Mouse (Mus musculus): ENCODE results near the gene Abcf3. TPM values are rescaled to one million over a fixed set of nuclear protein-coding genes. Genes with fewer than 3 reads are reported as not detected.

Abcf3 gene
- polyA plus RNA-seq, 1 experiment from 2014 or later: 79.1 TPM

DNA sequence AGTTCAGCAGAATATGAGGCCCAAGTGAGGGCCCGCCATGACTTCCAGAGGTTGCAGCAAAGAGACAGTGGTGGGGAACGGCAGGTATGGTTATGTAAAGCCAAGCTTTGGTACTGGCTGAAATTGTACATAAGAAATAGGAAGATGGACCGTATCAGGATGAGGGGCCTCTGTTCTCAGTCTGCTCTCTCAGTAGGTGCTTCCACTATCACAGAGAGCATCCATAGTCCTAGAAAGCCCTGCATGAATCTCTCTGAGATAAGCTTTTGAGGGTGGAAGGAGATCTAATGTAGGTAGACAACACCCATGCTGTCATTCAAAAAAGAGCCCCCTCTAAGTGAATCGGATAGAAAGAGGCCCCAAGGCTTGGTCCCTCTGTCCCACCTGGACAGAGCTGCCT is 47.4 kb downstream of the Abcf3 start:
- no peak overlapping the region for H3K27ac ChIP-seq
- H3K4me2 ChIP-seq (replicated peaks): no peak overlapping the region
- no peaks in the 10 kb centered on the region for H3K36me3 ChIP-seq

DNA sequence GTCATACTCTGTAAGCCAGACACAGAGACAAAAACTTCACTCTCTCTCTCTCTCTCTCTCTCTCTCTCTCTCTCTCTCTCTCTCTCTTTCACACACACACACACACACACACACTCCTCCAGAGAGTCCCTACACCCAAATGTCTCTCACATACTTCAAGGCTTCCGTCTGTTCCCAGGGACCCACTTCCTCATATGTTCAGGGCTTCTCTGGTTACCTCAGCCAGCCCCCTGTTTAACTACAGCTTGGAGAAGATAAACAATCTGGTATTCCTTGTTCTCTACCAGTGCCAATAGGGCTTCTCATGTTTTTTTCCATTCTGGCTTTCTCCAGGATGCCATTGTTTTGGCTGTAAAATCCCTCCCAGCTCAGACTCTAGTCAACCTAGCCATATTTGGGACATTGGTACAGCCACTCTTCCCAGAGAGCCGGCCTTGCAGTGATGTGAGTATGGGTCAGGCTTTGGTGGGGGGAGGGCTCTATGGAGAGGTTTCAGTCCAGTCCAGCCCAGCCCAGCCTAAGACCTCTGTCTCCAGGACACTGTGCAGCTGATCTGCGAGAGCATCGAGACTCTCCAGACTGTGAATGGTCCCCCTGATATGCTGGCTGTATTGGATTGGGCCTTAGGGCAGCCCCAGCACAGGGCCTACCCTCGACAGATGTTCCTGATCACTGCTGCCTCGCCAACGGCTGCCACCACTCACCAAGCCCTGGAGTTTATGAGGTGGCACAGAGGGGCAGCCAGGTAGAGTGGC is 48.5 kb downstream of the Abcf3 start:
- 53% methylated on average over 7 of the region's 7 CpGs for WGBS
- no peak for ATAC-seq (ENCODE audit: insufficient number of reproducible peaks, insufficient read depth, low FRiP score, low TSS enrichment)
- Histone ChIP-seq H3K4me3 (no peak overlapping the region), H3K27ac (no peak overlapping the region), H3K9ac (no peak overlapping the region), H3K9me3 (no peaks in the 10 kb centered on the region), H3K4me2 (replicated peaks) (no peak overlapping the region), H3K4me1 (no peaks in the 10 kb centered on the region), H3K36me3 (no peaks in the 10 kb centered on the region), H3K27me3 (peaks cover 37% of the 10 kb centered on the region)

More for the DNA sequence above, 47.4 kb downstream of the Abcf3 start:
- H3K4me1 ChIP-seq: peaks cover 3% of the 10 kb centered on the region
- no peak overlapping the region for H3K4me3 ChIP-seq
- H3K27me3 ChIP-seq: peaks cover 48% of the 10 kb centered on the region
- no peak for ATAC-seq (ENCODE audit: insufficient number of reproducible peaks, insufficient read depth, low FRiP score, low TSS enrichment)
- WGBS: 82% methylated on average over 4 of the region's 4 CpGs
- H3K9ac ChIP-seq: no peak overlapping the region
- H3K9me3 ChIP-seq: no peaks in the 10 kb centered on the region

GRCm38 (mm10) chr16:20600511-20600910 is 52.1 kb downstream of the Abcf3 start:
- Histone ChIP-seq H3K27me3 (peaks cover 7% of the 10 kb centered on the region; the same call in 1 of the 2 replicates), H3K27ac (no peak overlapping the region), H3K4me2 (replicated peaks) (no peak overlapping the region), H3K4me1 (no peaks in the 10 kb centered on the region), H3K36me3 (peaks cover 15% of the 10 kb centered on the region), H3K9ac (no peak overlapping the region), H3K4me3 (no peak overlapping the region), H3K9me3 (no peaks in the 10 kb centered on the region)
- ATAC-seq (ENCODE audit: insufficient number of reproducible peaks, insufficient read depth, low FRiP score, low TSS enrichment): no peak
- WGBS: 73% methylated on average over 5 of the region's 5 CpGs

- H3K27ac ChIP-seq: no peak overlapping the region
- H3K27me3 ChIP-seq: no peaks in the 10 kb centered on the region
- H3K9ac ChIP-seq: no peak overlapping the region
- 84% methylated on average over 9 of the region's 9 CpGs for WGBS
- no peak overlapping the region for H3K4me3 ChIP-seq
- peaks cover 40% of the 10 kb centered on the region for H3K36me3 ChIP-seq
- peaks cover 3% of the 10 kb centered on the region; the same call in 1 of the 2 replicates for H3K4me1 ChIP-seq
- no peak for ATAC-seq (ENCODE audit: insufficient number of reproducible peaks, insufficient read depth, low FRiP score, low TSS enrichment)
- no peaks in the 10 kb centered on the region for H3K9me3 ChIP-seq
- H3K4me2 ChIP-seq (replicated peaks): no peak overlapping the region
These were observed 56.3 kb downstream of the Abcf3 start for GRCm38 (mm10) chr16:20604705-20605104.

DNA sequence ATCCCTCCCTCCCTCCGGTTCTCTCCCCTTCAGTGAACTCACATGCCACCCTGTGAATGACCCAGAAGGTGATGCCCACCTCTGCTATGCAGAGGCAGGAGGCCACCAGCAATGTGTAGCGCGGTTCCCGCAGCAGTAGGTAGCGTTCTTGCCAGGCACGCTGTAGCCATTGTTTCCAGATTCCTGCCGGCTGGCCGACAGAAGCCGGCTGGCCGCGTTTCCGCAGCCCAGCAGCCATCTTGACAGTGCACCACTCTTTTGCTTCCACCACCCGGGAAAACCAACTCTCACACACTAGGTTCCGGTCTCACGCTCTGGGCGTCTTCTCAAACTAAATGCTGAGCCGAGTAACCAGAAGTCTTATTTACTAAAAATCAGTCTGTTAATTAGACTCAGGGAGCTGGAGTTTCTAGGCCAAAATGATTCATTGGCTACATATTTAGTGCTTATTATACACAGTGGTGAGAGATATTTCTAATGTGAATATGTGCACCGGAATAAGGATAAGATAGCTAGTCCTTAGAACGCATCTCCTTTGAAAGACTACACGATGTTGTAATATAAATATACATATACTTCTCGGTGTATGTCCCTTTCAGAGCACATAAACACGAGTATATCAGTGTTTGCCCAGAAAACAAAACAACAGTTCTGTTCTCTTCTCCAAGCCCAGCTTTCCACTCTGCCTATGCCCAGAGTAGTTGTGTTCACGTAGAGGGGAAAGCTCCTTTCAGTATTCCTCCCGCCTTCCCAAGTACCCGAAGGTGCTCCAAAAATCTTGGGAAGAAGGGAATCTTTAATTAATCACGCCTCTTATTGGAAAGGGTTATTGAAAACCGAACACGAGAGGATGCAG is 62.4 kb downstream of the Abcf3 start:
- WGBS: under 1% methylated on average over 28 of the region's 28 CpGs
- Histone ChIP-seq H3K4me3 (peak overlapping the region; percentile 63), H3K27ac (peak overlapping the region; percentile 74), H3K4me2 (replicated peaks) (peak overlapping the region; percentile 93), H3K4me1 (peaks cover 10% of the 10 kb centered on the region; the same call in 1 of the 2 replicates), H3K36me3 (peaks cover 23% of the 10 kb centered on the region), H3K9ac (peak overlapping the region; percentile 77), H3K27me3 (no peaks in the 10 kb centered on the region), H3K9me3 (no peaks in the 10 kb centered on the region)
- ATAC-seq (ENCODE audit: insufficient number of reproducible peaks, insufficient read depth, low FRiP score, low TSS enrichment): no peak

MicroRNA genes within 50 kb of the gene (microRNA counts, 519-probe panel; counts per million panel counts)
- 4,861 counts per million, percentile 85 among the panel's probes with 10 or more counts for microRNA mmu-miR-1224

Small RNA genes lying within 50 kb of the gene (microRNA-seq; reads per million reads assigned to microRNA genes)
- 3.8 reads per million, percentile 17 among the genes with 10 or more reads in this experiment for gene Mir1224

Other genes with a start within 250 kb of the Abcf3 start
- 89.8 and 95.2 TPM in 2 replicates for gene Parl, start 246.2 kb upstream of the Abcf3 start, polyA plus RNA-seq (2016; fragmentation: Nextera tagmentation; extraction: Ambion mirVana)
- gene Cyp2ab1, start 223.2 kb upstream of the Abcf3 start, polyA plus RNA-seq (2016; fragmentation: Nextera tagmentation; extraction: Ambion mirVana): not detected in 2 replicates
- gene Abcc5, start 122.2 kb upstream of the Abcf3 start, polyA plus RNA-seq (2016; fragmentation: Nextera tagmentation; extraction: Ambion mirVana): 99.6 and 107 TPM in 2 replicates
- 135 and 137 TPM in 2 replicates for gene Eif2b5, start 49.8 kb upstream of the Abcf3 start, polyA plus RNA-seq (2016; fragmentation: Nextera tagmentation; extraction: Ambion mirVana)
- 33.1 and 33.2 TPM in 2 replicates for gene Dvl3, start 31.6 kb upstream of the Abcf3 start, polyA plus RNA-seq (2016; fragmentation: Nextera tagmentation; extraction: Ambion mirVana)
- gene Ap2m1, start 13.1 kb upstream of the Abcf3 start, polyA plus RNA-seq (2016; fragmentation: Nextera tagmentation; extraction: Ambion mirVana): 657 and 677 TPM in 2 replicates
- gene Vwa5b2, start 40.9 kb downstream of the Abcf3 start, polyA plus RNA-seq (2016; fragmentation: Nextera tagmentation; extraction: Ambion mirVana): 3.7 TPM in 2 replicates
- 30.5 and 31.4 TPM in 2 replicates for gene Eef1akmt4, start 63.0 kb downstream of the Abcf3 start, polyA plus RNA-seq (2016; fragmentation: Nextera tagmentation; extraction: Ambion mirVana)
- not detected in 2 replicates for gene Gm49333, start 63.0 kb downstream of the Abcf3 start, polyA plus RNA-seq (2016; fragmentation: Nextera tagmentation; extraction: Ambion mirVana)
- 36.9 and 39.9 TPM in 2 replicates for gene Alg3, start 63.2 kb downstream of the Abcf3 start, polyA plus RNA-seq (2016; fragmentation: Nextera tagmentation; extraction: Ambion mirVana)
- 2.1 and 2.4 TPM in 2 replicates for gene Camk2n2, start 72.7 kb downstream of the Abcf3 start, polyA plus RNA-seq (2016; fragmentation: Nextera tagmentation; extraction: Ambion mirVana)
- gene Ece2, start 81.3 kb downstream of the Abcf3 start, polyA plus RNA-seq (2016; fragmentation: Nextera tagmentation; extraction: Ambion mirVana): 7.5 and 7.7 TPM in 2 replicates
- gene Psmd2, start 103.1 kb downstream of the Abcf3 start, polyA plus RNA-seq (2016; fragmentation: Nextera tagmentation; extraction: Ambion mirVana): 396 and 401 TPM in 2 replicates
- 213 and 218 TPM in 2 replicates for gene Eif4g1, start 119.7 kb downstream of the Abcf3 start, polyA plus RNA-seq (2016; fragmentation: Nextera tagmentation; extraction: Ambion mirVana)
- gene Fam131a, start 144.7 kb downstream of the Abcf3 start, polyA plus RNA-seq (2016; fragmentation: Nextera tagmentation; extraction: Ambion mirVana): 7.2 and 7.7 TPM in 2 replicates
- 110 and 118 TPM in 2 replicates for gene Polr2h, start 169.1 kb downstream of the Abcf3 start, polyA plus RNA-seq (2016; fragmentation: Nextera tagmentation; extraction: Ambion mirVana)
- gene Clcn2, start 169.2 kb downstream of the Abcf3 start, polyA plus RNA-seq (2016; fragmentation: Nextera tagmentation; extraction: Ambion mirVana): 28.8 and 31.6 TPM in 2 replicates
- 4.7 and 5.9 TPM in 2 replicates for gene Chrd, start 184.6 kb downstream of the Abcf3 start, polyA plus RNA-seq (2016; fragmentation: Nextera tagmentation; extraction: Ambion mirVana)
- gene Thpo, start 185.9 kb downstream of the Abcf3 start, polyA plus RNA-seq (2016; fragmentation: Nextera tagmentation; extraction: Ambion mirVana): 0.96 and 1.2 TPM in 2 replicates